Mouse (Mus musculus): ENCODE measurements around the gene Ltb4r2. TPM values are rescaled to one million over a fixed set of nuclear protein-coding genes. Genes with fewer than 3 reads are reported as not detected.

Ltb4r2 gene
- total RNA-seq (2021) (under 1 TPM in 1 of 2 experiments, not detected in 1; 0.14 TPM), polyA plus RNA-seq (2012; rRNA removed) (0.39 TPM in 1 of 2 replicates, not detected in the other)
- long read RNA-seq = 0 reads

DNA sequence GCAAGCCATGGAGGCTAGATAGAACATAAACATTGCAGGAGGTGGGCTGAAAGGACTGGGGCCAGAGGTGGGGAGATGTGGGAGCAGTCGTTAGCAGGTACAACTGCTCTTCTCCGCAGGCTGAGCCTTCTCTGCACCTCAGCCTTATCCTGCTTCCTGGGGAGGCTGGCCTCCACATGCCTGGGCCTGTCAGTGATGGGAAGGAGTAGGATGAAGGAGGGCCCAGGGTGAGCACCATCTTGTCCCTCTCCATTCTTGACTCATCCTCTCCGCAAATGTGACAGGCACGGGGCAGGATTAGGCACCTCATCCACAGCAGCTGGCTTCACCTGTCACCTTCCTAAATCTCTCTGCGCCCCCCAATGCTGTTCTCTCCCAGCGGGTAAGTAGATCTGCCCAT is at the start of gene Ltb4r2:
Gene Ltb4r2 (plus strand): TSS at position 266 of the 400 bp plus-strand sequence.
- no peak for DNase-seq

DNA sequence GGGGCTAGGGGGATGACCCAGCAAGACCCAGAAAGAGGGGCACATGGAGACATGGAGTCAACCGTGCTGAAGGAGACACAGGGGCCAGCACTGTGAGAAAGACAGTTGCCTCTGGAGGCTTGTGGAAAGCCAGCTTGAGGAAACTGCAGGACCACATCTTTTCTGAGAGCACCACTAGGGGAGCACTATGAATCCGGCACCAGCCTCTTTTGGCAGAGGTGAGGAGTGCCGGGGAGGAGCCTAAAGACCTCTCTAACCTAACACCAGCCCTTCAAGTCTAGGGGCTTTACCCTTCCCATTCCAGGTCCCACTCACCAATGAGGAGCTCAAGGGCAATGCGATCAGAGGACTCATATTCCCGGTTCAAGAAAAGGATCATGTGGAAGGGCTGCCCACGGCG is 49.4 kb upstream of the Ltb4r2 start:
- DNase-seq = no peak

DNA sequence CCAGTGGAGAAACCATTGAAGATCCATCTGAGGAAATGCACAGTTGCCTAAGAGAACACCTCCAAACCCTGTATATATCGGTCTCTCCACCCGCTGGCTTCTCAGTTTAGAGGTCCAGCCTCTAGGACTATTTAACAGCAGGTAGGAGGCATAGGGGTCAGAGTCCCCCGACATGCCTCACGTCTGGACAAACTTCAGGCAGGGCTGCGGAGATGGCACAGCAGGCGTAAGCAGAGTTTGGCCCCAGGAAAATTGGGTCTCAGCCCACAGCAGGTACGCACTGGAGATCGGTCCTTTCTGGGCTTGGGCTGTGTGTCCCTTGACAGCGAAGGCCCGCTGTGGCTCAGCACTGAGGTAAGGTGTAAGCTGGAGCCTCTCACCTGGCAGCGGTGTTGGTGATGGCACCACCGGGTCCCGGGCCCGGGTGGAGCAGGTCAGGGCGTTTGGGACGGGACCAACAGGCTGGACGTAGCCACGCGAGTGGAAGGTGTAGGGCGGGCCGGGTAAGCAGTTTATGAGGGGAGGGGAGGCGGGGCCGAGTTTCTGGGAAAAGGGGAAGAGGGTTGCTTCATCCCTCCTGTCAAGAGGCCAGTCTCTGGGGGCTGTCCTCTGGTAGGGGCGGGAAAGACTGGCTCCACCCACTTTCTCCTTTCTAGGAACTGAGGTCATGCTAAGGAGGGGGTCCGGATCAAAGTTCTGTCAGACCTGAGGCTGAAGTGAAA is 48.1 kb upstream of the Ltb4r2 start:
- DNase-seq = peak; percentile 56

DNA sequence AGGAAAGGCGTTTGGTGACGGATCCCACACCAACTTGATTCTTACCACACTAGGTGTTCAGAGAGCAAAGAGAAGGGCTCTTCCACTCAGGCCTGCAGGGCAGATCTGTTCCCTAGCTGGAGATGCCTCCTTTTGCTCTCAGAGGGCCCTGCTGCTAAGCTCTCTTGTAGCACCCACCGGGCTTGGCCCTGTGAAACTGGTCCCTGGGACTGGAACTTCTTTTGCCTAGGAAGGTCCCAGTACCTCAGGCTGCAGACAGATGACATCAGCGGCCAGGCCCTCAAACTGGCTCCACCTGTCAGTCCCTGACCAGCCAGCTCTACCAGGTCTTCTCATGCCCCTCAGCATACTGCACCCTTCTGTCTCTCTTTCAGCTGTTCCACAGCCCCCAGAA is 47.5 kb upstream of the Ltb4r2 start, which contains the start of gene Tgm1:
Gene Tgm1 (minus strand): TSS at position 198 of the 394 bp plus-strand sequence.
- DNase-seq = no peak

DNA sequence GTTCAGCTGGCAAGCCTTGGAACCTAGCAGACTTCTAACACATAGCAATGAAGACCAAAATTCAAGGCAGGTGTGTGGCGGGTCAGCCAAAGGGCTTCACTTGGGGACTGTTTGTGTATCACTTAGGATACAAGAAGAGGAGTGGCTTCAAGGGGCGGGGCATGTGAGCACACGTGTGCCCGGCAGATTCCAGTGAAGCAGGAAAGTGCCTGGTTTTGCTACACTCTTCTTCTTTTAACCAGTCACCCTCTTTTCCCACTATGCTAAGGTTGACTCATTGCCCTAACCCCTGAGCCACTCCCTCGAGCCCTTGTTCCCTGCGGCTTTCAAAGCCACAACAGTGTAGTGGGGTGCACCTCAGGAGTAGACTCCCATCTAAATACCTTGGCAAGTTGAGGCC is 46.3 kb upstream of the Ltb4r2 start:
- no peak for DNase-seq

DNA sequence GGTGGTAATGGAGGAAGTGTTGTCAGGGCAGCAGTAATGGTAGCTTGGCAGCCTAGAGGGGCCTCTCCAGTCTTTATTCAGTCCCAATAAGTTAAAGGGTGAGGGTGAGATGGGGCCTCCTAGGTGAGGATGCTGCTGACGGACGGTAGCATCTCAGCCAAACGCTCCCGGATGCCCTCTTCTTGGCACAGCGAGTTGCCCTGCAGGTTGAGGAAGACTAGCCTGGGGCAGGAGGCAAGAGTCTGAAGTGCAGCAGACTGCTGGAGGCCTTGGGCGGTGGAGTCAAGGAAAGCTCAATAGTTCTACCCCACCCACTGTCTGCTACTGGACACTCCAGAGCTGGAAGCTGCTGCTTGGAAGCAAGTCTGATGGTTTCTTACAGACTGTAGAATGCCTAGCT is 45.0 kb upstream of the Ltb4r2 start:
- DNase-seq = no peak

DNA sequence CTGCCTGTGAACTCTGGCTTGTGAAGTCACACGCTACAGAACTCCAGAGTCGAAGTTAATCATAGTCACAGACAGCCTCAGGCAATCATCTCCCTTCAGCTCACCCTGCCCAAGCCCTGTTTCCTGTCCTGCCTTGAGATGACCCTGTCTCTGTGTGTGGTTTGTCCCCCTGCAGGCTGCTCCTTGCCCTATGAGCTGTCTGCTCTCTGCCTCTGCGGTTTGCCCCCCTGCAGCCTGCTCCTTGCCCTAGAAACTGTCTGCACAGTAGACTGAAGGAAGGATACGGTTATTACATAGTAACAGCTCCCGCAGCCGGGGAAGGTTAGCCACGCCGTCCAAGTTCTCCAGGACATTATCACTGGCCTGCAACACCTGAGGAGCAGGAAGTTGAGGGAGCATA is 44.3 kb upstream of the Ltb4r2 start:
- no peak for DNase-seq

DNA sequence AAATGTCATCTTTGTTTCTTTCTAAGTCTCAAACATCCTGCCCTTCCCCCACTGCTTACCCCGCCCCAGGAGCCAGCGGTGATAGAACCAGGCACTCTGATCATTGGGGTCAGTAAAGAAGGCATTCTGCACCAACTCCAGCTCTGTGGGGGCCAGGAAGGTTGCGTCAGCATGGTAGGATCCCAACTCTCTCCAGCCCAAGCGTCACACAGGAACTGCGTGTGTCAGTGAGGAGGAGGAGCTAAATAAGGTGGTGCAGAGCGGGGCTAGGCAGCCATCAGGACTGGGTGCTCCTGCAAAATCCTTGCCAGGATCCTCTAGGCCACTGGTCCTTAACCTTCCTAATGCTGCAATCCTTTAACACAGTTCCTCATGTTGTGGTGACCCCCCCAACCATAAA is 41.5 kb upstream of the Ltb4r2 start:
- no peak for DNase-seq

DNA sequence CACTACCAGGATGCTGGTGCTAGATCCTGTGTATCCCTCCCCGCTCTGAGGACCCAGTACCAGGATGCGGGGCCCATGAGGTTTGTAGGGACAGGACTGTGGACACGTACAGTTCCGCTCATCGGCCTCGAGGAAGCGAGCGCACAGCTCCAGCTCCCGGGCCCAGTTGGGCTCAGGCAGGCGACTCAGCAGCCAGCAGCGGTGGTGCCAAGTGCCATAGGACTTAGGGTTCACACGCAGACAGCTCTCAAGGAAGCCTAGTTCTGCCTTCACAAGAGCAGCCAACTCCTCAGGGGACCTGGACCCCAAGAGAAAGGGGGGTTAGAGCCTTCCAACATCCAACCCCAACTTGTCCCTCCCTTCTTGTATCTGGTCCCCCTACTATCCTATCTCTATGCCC is 40.6 kb upstream of the Ltb4r2 start:
- DNase-seq = no peak

DNA sequence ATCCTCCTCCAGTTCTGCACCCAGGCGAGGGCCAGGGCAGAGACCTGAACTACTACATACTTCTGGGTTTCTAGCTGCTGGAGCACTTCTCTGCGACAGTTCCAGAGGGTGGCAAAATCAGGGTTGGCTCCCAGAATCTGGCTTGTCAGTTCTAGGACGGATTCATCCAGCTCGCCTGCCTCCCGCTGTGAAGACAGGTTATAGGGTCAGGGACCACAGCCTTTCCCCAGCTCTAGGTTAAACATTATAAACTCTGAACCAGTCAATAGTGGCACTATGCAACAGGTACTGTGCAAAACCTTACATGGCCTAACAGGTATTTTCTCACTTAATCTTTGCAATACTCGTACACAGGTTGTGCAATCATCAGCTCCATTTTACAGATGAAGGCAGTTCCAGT is 40.2 kb upstream of the Ltb4r2 start:
- DNase-seq = no peak

DNA sequence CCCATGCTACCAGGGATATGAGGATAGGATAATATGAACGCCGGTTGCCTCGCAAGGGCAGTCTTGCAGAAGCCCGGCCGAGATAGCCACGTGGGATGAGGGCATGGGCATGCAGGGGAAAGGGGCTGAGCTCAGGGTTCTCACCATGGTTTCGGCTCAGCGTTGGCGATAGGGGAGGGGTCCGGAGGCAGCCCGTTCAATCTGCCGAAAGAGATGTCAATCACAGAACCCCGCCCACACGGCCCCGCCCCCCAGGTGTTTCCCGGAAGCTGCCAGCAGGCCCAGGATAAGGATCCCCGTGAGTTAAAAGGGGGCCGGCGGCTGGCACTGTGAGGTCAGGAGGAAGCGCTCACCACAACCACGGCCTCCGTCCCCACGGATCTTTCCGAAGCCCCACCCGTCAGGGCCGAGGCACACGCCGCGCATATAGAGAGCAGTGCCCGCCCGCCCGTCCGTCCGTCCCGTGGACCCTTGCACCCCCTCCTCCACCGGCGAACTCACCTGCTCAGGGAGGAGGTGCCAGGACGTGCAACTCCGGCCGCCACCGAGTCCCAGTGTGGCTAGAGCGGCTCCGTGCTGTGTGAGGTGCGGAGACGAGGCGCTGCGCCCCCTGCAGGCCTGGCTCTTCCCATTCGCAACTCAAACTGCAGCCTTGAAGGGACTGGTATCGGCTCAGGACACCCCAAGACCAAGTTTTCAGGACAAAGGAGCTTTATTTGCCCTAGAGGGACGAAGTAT is 39.4 kb upstream of the Ltb4r2 start, which contains the start of gene Rabggta:
Gene Rabggta (minus strand): TSS at position 564 of the 738 bp plus-strand sequence.
- DNase-seq = peak; percentile 93

DNA sequence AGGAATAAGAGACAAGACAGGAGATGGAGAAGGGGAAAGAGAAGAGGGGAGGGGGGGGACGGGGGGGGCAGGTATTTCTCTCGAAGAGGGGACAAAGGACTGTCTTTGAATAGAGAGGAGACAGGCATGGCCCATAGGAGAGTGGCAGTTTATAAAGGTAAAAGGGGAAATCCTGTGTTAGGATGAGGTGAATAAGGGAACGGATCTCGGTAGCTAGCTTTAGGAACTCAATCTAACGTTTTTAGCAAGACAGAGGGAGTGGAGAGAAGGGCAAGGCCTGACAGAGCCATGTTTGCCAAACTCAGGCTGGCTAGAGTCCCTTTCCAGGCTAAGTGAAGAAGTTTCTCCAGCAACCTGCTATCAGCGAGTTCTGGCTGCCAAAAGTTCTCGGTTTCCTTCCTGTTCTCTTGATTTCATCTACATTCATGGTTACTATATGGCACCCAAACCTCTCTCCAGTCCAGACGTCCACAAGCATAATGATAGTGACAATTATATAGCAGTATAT is 38.7 kb upstream of the Ltb4r2 start:
- no peak for DNase-seq

DNA sequence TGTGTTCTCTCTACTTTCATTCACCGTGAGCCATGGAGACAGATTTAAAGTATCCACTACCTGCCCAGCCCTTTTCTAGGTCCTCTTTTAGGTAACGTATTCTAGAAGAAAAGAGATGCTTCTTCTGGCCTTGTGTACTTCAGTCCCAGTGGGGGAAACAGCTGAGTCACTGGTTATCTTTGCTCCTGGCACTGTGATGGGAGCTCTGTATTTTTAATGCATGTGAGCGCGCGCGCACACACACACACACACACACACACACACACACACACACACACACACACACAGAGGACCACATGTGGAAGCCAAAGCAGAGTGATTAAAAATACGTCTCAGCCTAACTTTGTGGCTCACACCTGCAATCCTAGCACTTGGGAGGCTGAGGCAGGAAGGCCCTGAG is 37.8 kb upstream of the Ltb4r2 start:
- DNase-seq = no peak

DNA sequence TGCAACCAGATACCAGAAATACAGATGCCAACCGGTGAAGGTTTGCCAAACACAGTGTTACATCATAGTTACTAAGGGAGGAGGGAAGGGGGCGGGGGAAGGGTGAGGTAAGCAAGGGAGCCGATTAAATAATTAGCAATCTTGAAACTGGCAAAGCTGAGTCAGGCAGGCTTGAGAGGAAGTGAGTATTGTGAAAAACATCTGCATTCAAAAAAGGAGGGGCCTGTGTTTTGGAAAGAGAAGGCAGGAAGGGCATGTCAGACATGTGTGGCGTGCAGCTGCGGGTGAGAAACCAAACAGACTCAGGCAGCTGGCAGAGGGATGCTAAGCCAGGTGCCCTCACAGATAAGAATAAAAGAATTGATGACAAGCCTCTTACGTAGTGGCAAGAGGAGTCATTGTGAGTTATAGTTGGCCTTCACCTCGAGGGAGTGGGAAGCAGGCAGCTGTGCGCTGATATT is 36.8 kb upstream of the Ltb4r2 start:
- DNase-seq = peak; percentile 83

DNA sequence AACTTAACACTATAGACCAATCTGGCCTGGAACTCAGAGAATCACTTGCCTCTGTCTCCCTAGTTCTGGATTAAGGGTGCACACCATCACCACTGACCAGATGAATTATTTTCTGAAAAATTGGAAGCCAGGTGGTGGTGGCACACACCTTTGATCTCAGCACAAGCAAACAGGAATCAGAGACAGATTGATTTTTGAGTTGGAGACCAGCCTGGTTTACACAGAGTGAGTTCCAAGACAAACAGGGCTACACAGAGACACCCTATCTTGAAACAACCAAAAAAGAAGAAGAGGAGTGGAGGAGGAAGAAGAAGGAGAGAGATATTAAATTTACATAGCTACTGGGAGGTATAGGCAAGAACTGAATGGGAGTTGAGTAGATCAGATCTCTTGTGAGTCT is 35.0 kb upstream of the Ltb4r2 start:
- no peak for DNase-seq

DNA sequence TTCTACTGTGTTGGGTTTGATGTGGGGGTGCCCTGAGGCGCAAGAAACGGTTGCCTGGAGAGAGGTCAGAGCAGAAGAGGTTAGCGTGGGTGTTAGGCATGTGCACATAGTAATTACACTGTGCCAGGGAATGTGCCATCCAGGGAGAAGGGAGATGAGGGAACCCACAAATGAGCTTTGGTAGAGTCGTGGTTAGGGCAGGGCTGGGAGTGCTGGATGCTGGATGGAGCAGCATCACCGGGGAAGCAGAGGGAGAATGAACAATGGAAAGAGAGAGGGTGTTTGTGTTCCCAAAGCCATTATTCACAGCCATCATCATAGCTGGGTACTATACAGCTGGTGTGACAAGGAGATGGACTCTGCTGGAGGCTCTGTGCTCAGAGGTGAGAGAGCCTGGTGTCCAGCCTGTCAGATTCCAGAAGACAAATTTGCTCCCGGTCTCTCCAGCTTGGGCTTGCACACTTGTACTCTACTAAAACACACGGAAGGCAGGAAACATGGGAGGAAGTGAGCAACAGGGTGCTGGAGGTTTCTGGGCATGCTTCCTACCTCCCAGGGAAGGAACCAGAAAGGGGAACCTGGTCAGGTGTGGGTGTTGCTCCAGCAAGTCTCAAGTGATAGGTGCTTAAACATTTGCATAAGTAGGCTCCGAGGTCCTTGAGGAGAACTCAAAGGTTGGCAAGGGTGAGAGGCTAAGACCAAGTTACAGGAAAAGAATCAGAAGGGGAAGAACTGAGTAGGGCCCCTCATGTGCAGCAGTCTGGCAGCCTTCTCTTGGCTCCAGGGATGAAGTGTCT is 33.1 kb upstream of the Ltb4r2 start:
- no peak for DNase-seq

DNA sequence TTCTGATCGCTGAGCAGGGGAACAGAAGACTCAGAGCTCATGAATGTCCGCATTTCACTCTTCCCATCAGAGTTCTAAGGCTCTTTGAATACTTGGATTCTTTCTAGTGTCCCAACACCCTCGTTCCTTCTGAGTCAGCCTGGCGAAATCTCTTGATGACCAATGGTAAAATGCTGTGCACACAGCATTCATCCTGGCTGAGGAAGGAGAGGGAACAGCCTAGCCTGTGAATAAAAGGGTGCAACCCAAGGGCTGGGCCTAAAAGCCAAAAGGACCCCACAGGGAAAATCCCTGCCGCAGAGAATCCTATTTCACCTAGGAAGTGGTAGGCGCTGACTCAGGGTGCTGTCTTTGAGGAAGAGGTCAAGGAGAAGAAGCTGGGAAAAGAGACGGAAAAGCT is 31.1 kb upstream of the Ltb4r2 start:
- DNase-seq = no peak

DNA sequence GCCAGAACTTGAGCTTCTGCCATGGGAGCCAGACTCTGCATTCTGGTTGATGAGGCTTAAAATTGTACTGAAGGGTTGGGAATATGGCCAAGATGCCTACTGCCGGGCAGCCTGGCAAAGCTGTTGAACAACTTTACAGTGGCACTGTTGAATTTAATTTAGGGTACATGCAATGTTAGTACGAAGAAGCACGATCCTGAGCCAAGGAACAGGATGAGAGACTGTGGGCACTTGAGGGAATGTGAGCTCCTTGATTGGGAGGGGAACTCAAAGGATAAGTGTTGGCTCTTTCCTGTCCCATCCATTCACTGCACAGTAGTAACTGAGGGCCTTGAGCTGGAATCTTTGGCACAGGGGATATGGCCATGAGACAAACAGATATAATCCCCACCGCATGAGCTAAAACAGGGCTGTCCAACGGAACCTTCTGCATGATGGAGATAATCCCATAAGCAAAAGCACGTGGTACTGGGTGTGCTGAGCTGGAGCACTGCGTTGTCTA is 30.6 kb upstream of the Ltb4r2 start:
- no peak for DNase-seq

DNA sequence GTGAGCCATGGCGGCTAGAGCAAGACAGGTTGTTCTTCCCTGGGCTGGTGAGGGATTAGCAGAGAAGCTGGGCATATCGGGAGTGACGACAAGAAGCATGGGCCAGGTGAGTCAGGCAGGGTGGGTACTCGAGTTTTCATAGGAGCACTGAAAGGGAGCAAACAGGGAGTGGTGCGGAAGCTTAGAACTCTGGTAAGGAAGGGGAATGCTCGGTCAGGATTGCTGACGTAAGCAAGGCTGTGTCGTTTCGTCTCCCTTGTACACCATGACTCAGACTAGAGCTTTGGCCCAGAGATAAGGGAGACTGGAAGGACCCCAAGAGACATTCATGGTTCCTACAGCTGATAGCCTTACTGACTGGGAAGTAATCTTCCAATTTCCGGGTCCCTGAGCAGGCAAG is 27.3 kb upstream of the Ltb4r2 start:
- DNase-seq = no peak

DNA sequence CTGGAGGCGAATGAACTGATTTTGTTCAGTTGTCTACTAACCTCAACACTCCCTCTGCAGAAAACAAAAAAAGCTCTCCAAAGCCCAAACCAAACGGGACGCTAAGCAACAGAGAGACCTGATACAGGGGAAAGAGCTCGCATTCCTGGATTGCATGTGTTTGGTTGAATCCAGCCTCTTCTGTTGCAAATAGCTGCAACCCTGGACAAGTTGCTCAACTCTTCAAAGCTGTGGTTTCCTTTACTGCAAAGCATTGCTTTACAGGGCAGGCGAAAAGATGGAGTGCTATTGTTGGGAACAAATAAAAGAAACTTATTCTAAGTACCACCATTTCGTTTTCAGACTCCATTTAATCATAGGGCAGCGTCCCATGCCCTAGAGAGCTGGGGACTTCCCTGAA is 26.4 kb upstream of the Ltb4r2 start:
- DNase-seq = no peak

DNA sequence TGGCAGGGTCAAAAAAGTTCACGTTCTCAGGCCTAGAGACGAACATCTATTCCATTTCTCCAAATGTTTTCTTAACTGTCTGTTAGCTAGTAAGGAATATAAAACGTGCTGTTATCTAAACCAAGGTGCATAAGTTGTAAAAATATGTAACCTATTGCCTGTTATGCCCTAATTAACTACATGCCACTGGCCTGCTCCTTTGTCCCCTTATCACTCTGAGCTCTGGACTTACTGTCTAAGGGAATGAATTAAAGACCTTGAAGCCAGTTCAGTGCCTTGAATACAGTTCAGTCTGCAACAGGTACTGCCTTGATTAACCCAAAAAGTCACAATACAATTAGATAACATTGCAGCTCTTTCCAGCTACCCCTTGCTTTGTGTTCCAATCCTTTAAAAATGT is 25.9 kb upstream of the Ltb4r2 start:
- no peak for DNase-seq

DNA sequence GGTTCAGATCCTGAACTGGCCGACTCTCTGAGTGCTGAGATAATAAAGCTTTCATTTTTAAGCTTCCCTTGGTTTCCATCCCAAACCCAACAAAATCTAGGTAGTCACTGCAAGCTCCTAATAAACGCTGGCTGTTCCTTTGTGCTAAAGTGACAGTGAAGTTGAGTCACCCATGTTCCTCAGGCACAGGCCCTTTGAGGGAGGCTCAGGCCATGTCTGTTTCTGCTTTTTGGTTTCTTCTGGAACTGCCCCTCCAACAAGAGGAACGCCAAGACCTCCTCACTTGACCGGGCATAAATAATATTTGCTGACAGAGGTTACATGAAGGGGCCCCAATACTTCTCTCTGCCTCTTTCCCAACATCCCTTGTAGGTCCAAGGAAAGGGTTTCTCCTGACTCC is 25.5 kb upstream of the Ltb4r2 start:
- no peak for DNase-seq
